Mouse (Mus musculus): ENCODE results near the gene E030025P04Rik. TPM values are rescaled to one million over a fixed set of nuclear protein-coding genes. Genes with fewer than 3 reads are reported as not detected.
A peak's percentile ranks its signal among the peaks of the same experiment; 100 is the strongest.

Gene E030025P04Rik
- polyA plus RNA-seq (2014; fragmentation: Nextera tagmentation; extraction: Ambion mirVana) = not detected in 2 replicates

- Histone ChIP-seq H3K9ac (replicated peaks; ENCODE audit: low read length) (no peak within 1 kb of the TSS), H3K27me3 (ENCODE audit: control insufficient read depth, insufficient read depth, low read length) (no peaks in the 10 kb centered on the region), H3K36me3 (ENCODE audit: control insufficient read depth, insufficient read depth, low read length) (no peaks in the 10 kb centered on the region), H3K4me1 (ENCODE audit: control insufficient read depth, insufficient read depth, low read length) (no peaks in the 10 kb centered on the region), H3K27ac (replicated peaks; ENCODE audit: low read depth, low read length) (no peak within 1 kb of the TSS), H3K4me3 (replicated peaks; ENCODE audit: low read depth, low read length) (no peak within 1 kb of the TSS), H3K4me2 (ENCODE audit: low read length) (no peak within 1 kb of the TSS), H3K9me3 (ENCODE audit: control insufficient read depth, low read length) (no peaks in the 10 kb centered on the region)
- ATAC-seq (ENCODE audit: low FRiP score, low TSS enrichment) = no peak
- WGBS = 89% methylated on average over 4 of the region's 4 CpGs
- no peak for DNase-seq
Observed at GRCm38 (mm10) chr11:109144236-109144635, at the start of gene E030025P04Rik. TSS of gene E030025P04Rik (minus strand) at chr11:109144369.

DNA sequence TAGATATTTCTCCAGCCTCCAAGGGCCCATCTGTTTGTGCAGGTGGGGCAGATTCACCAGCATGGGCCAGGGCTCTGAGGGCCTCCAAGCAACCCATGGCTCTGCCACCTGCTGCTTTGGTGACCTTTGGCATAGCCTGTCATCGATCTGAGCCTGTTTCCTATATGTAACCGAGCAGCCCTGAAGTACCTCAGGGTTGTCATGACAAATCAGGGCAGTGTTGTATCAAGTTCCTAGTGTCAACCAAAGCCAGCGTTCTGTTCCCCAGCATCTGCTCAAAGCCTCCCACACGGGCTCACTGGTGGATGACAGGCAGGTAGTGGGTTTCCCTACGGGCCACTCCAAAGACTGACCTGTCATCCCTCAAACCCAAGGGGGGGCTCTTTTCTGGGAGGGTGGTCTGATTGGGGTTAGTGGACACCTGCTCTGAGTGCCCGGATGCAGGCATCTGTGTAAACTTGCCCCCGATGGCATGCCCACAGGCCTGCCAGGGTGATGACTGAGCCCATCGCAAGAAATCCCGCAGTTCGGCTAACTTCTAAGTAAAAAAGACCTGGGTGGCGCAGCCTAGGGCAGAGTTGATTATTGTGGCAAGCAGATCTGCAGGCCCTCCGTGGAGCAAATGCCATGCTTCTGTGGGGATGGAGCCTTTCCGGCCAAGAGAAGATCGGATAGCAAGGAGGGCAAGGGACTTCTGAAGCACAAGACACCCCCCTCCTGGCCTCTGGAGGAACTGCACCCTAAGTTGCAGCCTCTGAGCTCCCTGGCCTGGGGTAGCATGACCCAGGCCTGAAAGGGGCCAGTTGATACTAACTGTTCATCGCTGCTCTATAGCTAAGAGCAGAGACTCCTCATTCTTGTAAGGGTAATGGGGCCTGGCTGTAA, 48.7 kb upstream of the E030025P04Rik start:
- ATAC-seq (ENCODE audit: low FRiP score, low TSS enrichment) (peak; percentile 55; the same call in 1 of the 2 replicates), DNase-seq (peak; percentile 87)
- no peaks in the 10 kb centered on the region for H3K4me1 ChIP-seq (ENCODE audit: control insufficient read depth, insufficient read depth, low read length)
- 36% methylated on average over 15 of the region's 15 CpGs for WGBS
- no peak overlapping the region for H3K27ac ChIP-seq (replicated peaks; ENCODE audit: low read depth, low read length)
- no peaks in the 10 kb centered on the region for H3K27me3 ChIP-seq (ENCODE audit: control insufficient read depth, insufficient read depth, low read length)
- H3K9ac ChIP-seq (replicated peaks; ENCODE audit: low read length) = no peak overlapping the region
- no peaks in the 10 kb centered on the region for H3K36me3 ChIP-seq (ENCODE audit: control insufficient read depth, insufficient read depth, low read length)
- H3K9me3 ChIP-seq (ENCODE audit: control insufficient read depth, low read length) = no peaks in the 10 kb centered on the region
- H3K4me2 ChIP-seq (ENCODE audit: low read length) = no peak overlapping the region
- no peak overlapping the region for H3K4me3 ChIP-seq (replicated peaks; ENCODE audit: low read depth, low read length)

GRCm38 (mm10) chr11:109188235-109188634, 44.1 kb upstream of the E030025P04Rik start:
- Histone ChIP-seq H3K4me1 (ENCODE audit: control insufficient read depth, insufficient read depth, low read length) (no peaks in the 10 kb centered on the region), H3K36me3 (ENCODE audit: control insufficient read depth, insufficient read depth, low read length) (no peaks in the 10 kb centered on the region), H3K27me3 (ENCODE audit: control insufficient read depth, insufficient read depth, low read length) (no peaks in the 10 kb centered on the region), H3K27ac (replicated peaks; ENCODE audit: low read depth, low read length) (no peak overlapping the region), H3K9me3 (ENCODE audit: control insufficient read depth, low read length) (no peaks in the 10 kb centered on the region), H3K4me3 (replicated peaks; ENCODE audit: low read depth, low read length) (no peak overlapping the region), H3K4me2 (ENCODE audit: low read length) (no peak overlapping the region), H3K9ac (replicated peaks; ENCODE audit: low read length) (no peak overlapping the region)
- 94% methylated on average over 5 of the region's 5 CpGs for WGBS
- no peak for DNase-seq
- no peak for ATAC-seq (ENCODE audit: low FRiP score, low TSS enrichment)

DNA sequence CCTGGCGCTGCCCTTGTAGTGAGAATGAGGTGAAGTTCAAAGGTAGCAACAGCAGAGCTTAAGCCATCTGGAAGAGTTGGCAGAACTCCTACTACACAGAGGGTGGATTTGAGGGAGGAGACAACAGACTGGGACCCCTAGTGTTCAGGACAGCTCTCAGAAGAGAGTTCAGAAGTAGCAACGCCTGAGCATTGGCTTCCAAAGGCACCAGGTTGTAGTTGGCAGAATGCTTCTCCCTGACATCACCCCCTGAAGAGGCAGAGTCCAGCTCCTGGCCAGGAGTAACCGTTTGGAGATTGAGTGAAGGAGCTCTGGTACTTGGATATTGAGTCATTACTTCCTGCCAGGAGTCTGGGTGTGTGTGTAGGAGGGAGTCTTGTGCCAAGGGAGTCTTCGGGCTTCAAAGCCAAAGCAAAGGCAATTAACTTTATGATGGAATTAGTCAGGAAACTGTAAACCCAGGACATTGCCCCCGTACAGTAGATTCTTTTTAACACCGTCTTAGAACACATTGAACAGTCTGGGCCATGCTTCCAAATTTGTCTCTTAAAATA, 43.5 kb upstream of the E030025P04Rik start:
- DNase-seq (no peak), ATAC-seq (ENCODE audit: low FRiP score, low TSS enrichment) (no peak)
- WGBS = 87% methylated on average over 6 of the region's 6 CpGs
- Histone ChIP-seq H3K9ac (replicated peaks; ENCODE audit: low read length) (no peak overlapping the region), H3K27ac (replicated peaks; ENCODE audit: low read depth, low read length) (no peak overlapping the region), H3K4me1 (ENCODE audit: control insufficient read depth, insufficient read depth, low read length) (no peaks in the 10 kb centered on the region), H3K4me3 (replicated peaks; ENCODE audit: low read depth, low read length) (no peak overlapping the region), H3K27me3 (ENCODE audit: control insufficient read depth, insufficient read depth, low read length) (no peaks in the 10 kb centered on the region), H3K9me3 (ENCODE audit: control insufficient read depth, low read length) (no peaks in the 10 kb centered on the region), H3K4me2 (ENCODE audit: low read length) (no peak overlapping the region), H3K36me3 (ENCODE audit: control insufficient read depth, insufficient read depth, low read length) (no peaks in the 10 kb centered on the region)

GRCm38 (mm10) chr11:109181118-109181517, 36.9 kb upstream of the E030025P04Rik start:
- no peaks in the 10 kb centered on the region for H3K36me3 ChIP-seq (ENCODE audit: control insufficient read depth, insufficient read depth, low read length)
- no peak overlapping the region for H3K4me3 ChIP-seq (replicated peaks; ENCODE audit: low read depth, low read length)
- no peak overlapping the region for H3K27ac ChIP-seq (replicated peaks; ENCODE audit: low read depth, low read length)
- no peaks in the 10 kb centered on the region for H3K9me3 ChIP-seq (ENCODE audit: control insufficient read depth, low read length)
- DNase-seq = no peak
- no peaks in the 10 kb centered on the region for H3K27me3 ChIP-seq (ENCODE audit: control insufficient read depth, insufficient read depth, low read length)
- no peak overlapping the region for H3K9ac ChIP-seq (replicated peaks; ENCODE audit: low read length)
- WGBS = 71% methylated on average over 7 of the region's 7 CpGs
- no peak overlapping the region for H3K4me2 ChIP-seq (ENCODE audit: low read length)
- ATAC-seq (ENCODE audit: low FRiP score, low TSS enrichment) = no peak
- H3K4me1 ChIP-seq (ENCODE audit: control insufficient read depth, insufficient read depth, low read length) = no peaks in the 10 kb centered on the region

GRCm38 (mm10) chr11:109180290-109180689, 36.1 kb upstream of the E030025P04Rik start:
- H3K4me3 ChIP-seq (replicated peaks; ENCODE audit: low read depth, low read length) = no peak overlapping the region
- no peak overlapping the region for H3K27ac ChIP-seq (replicated peaks; ENCODE audit: low read depth, low read length)
- no peak overlapping the region for H3K4me2 ChIP-seq (ENCODE audit: low read length)
- H3K9ac ChIP-seq (replicated peaks; ENCODE audit: low read length) = no peak overlapping the region
- no peaks in the 10 kb centered on the region for H3K36me3 ChIP-seq (ENCODE audit: control insufficient read depth, insufficient read depth, low read length)
- no peaks in the 10 kb centered on the region for H3K27me3 ChIP-seq (ENCODE audit: control insufficient read depth, insufficient read depth, low read length)
- DNase-seq (no peak), ATAC-seq (ENCODE audit: low FRiP score, low TSS enrichment) (no peak)
- 92% methylated on average over 11 of the region's 11 CpGs for WGBS
- no peaks in the 10 kb centered on the region for H3K4me1 ChIP-seq (ENCODE audit: control insufficient read depth, insufficient read depth, low read length)
- H3K9me3 ChIP-seq (ENCODE audit: control insufficient read depth, low read length) = no peaks in the 10 kb centered on the region

GRCm38 (mm10) chr11:109178788-109179518, 34.8 kb upstream of the E030025P04Rik start:
- no peaks in the 10 kb centered on the region for H3K27me3 ChIP-seq (ENCODE audit: control insufficient read depth, insufficient read depth, low read length)
- no peak overlapping the region for H3K4me3 ChIP-seq (replicated peaks; ENCODE audit: low read depth, low read length)
- H3K9ac ChIP-seq (replicated peaks; ENCODE audit: low read length) = no peak overlapping the region
- peak; percentile 84 for DNase-seq
- WGBS = 46% methylated on average over 8 of the region's 8 CpGs
- H3K4me2 ChIP-seq (ENCODE audit: low read length) = no peak overlapping the region
- no peaks in the 10 kb centered on the region for H3K4me1 ChIP-seq (ENCODE audit: control insufficient read depth, insufficient read depth, low read length)
- no peak; the same call in 1 of the 2 replicates for ATAC-seq (ENCODE audit: low FRiP score, low TSS enrichment)
- H3K9me3 ChIP-seq (ENCODE audit: control insufficient read depth, low read length) = no peaks in the 10 kb centered on the region
- H3K36me3 ChIP-seq (ENCODE audit: control insufficient read depth, insufficient read depth, low read length) = no peaks in the 10 kb centered on the region
- no peak overlapping the region for H3K27ac ChIP-seq (replicated peaks; ENCODE audit: low read depth, low read length)

DNA sequence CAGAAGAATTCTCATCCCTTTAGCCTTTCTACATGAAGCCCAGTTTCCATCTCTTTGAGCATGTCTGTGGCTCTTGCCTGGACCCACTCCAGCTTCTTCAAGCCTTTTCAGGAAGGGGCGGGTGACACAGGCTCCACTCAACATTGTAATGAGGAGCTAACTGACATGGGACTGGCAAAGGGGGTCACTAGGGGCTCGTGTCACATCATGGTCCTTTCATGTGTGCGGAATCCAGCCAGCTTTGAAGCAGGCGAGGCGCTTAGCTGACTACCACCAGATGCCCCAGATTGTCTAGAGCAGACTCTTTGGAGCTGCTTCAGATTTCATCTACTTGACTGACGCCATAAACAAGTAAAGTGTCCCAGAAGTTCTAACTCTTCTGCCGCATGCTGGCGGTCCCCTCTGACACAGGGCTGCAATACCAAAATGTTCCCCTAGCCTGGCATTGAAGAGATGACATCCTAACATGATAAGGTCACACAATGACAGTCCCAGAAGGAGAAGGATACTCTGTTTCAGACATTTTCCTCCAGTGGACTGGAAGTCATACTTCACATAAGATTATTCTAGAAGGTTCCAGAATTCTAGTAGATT, 31.3 kb upstream of the E030025P04Rik start:
- DNase-seq = no peak
- no peaks in the 10 kb centered on the region for H3K4me1 ChIP-seq (ENCODE audit: control insufficient read depth, insufficient read depth, low read length)
- no peak overlapping the region for H3K9ac ChIP-seq (replicated peaks; ENCODE audit: low read length)
- no peaks in the 10 kb centered on the region for H3K27me3 ChIP-seq (ENCODE audit: control insufficient read depth, insufficient read depth, low read length)
- 92% methylated on average over 8 of the region's 8 CpGs for WGBS
- no peak for ATAC-seq (ENCODE audit: low FRiP score, low TSS enrichment)
- no peak overlapping the region for H3K27ac ChIP-seq (replicated peaks; ENCODE audit: low read depth, low read length)
- H3K9me3 ChIP-seq (ENCODE audit: control insufficient read depth, low read length) = 0 out of 2 replicates have a peak, but pooled peaks cover 3% of the 10 kb centered on the region
- no peak overlapping the region for H3K4me2 ChIP-seq (ENCODE audit: low read length)
- H3K36me3 ChIP-seq (ENCODE audit: control insufficient read depth, insufficient read depth, low read length) = no peaks in the 10 kb centered on the region
- no peak overlapping the region for H3K4me3 ChIP-seq (replicated peaks; ENCODE audit: low read depth, low read length)

Data from midbrain, embryonic 14.5 days (tissue).